Mouse (Mus musculus) limb, embryonic 11.5 days (tissue): ENCODE data around the gene Urad. TPM values are rescaled to one million over a fixed set of nuclear protein-coding genes. Genes with fewer than 3 reads are reported as not detected.

Source experiments
- ATAC-seq: fragments of 200-750 bp; cut with Nextera tagmentation; 2 replicates; pipeline ENCODE4 v1.8.0; 2017; ENCODE audit warnings: low read depth; ENCODE audit not compliant: insufficient number of reproducible peaks, low FRiP score, low TSS enrichment
- DNase-seq: peaks from one replicate; pipeline ENCODE4 v3.0.0-alpha.2; 2015; ENCODE audit warnings: low spot score
- H3K27ac ChIP-seq: fragments of 300-500 bp; sonication (generic); replicated peaks from 2 replicates; pipeline ENCODE4 v1.5.1; 2014; ENCODE audit warnings: low read depth, mild to moderate bottlenecking, low read length
- H3K27me3 ChIP-seq: fragments of 300-500 bp; sonication (generic); 2 replicates; pipeline ENCODE4 v1.6.1; 2014; ENCODE audit warnings: mild to moderate bottlenecking, low read length, mixed read lengths; ENCODE audit not compliant: control insufficient read depth, insufficient read depth
- H3K36me3 ChIP-seq: fragments of 300-500 bp; sonication (generic); 2 replicates; pipeline ENCODE4 v1.6.1; 2014; ENCODE audit warnings: mild to moderate bottlenecking, low read length, moderate library complexity, mixed read lengths; ENCODE audit not compliant: control insufficient read depth, insufficient read depth
- H3K4me1 ChIP-seq: fragments of 300-500 bp; sonication (generic); 2 replicates; pipeline ENCODE4 v1.6.1; 2014; ENCODE audit warnings: low read length, mixed read lengths; ENCODE audit not compliant: control insufficient read depth, insufficient read depth
- H3K4me2 ChIP-seq: fragments of 300-500 bp; sonication (generic); 2 replicates; pipeline ENCODE4 v1.6.1; 2014; ENCODE audit warnings: low read depth, mild to moderate bottlenecking, moderate library complexity; ENCODE audit not compliant: severe bottlenecking
- H3K4me3 ChIP-seq: fragments of 300-500 bp; sonication (generic); 2 replicates; pipeline ENCODE4 v1.5.1; 2014; ENCODE audit warnings: low read depth, low read length
- H3K9ac ChIP-seq: fragments of 300-500 bp; sonication (generic); 2 replicates; pipeline ENCODE4 v1.6.1; 2014; ENCODE audit warnings: mild to moderate bottlenecking, low read length
- H3K9me3 ChIP-seq: fragments of 300-500 bp; sonication (generic); 2 replicates; pipeline ENCODE4 v1.6.1; 2016; ENCODE audit warnings: low read length; ENCODE audit not compliant: control insufficient read depth
- WGBS: fragments of 180-500 bp; shearing (Covaris S2); extraction: QIAGEN DNeasy Blood & Tissue Kit; methylation state at CpG from one replicate; pipeline ENCODE4 v1.1.7; 2014; 5-methylcytosine and 5-hydroxymethylcytosine counted together
- polyA plus RNA-seq: library from polyadenylated mRNA; unstranded; fragments of >200 nt; fragmentation: Nextera tagmentation; extraction: Ambion mirVana; gene quantifications from 2 replicates; pipeline ENCODE4 v1.2.1, GENCODE M21; 2014

The Urad gene
- polyA plus RNA-seq, 1 experiment from 2014 or later, result not detected

DNA sequence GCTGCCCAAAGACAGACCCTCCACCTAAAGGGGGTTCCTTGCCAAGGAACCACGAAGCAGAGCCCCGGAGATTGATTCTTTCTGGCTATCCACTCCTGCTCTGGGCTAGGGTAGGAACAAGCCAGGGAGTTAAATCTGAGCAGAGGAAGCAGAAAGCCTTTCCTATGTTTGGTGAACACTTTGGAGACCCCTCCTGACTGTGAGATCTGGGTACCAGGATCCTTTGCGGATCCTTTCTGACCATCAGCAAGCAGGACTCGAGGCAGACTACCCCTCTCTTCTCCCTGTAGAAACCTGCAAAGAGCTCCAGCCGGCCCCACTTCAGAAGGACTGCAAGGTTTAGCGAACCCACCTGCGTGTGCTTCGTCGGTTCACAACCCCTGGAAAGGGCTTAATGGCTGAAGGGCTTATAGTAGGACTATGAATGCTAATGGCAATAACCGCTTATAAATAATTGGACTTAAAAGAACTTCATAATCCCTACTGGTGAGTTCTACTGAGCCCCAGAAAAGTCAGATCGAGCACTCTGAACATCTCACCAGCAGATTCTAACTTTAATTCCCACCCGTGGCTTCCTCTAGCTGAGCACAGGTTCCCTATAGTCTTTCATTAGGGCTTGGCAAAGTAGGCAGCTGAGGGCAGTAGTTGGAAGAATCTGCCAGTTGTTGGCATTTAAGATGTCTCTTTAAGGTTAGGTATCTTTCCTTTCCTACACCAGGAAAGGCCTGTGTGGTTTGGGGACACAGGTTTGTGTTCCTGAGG is 50.0 kb downstream of the Urad start:
- Histone ChIP-seq H3K36me3 (no peaks in the 10 kb centered on the region), H3K27ac (no peak overlapping the region), H3K27me3 (peaks cover 92% of the 10 kb centered on the region), H3K4me1 (peaks cover 2% of the 10 kb centered on the region; the same call in 1 of the 2 replicates), H3K4me2 (no peak overlapping the region), H3K4me3 (no peak overlapping the region), H3K9me3 (no peaks in the 10 kb centered on the region), H3K9ac (no peak overlapping the region)
- 3% methylated on average over 12 of the region's 12 CpGs for WGBS
- no peak for ATAC-seq
- peak; percentile 49 for DNase-seq

DNA sequence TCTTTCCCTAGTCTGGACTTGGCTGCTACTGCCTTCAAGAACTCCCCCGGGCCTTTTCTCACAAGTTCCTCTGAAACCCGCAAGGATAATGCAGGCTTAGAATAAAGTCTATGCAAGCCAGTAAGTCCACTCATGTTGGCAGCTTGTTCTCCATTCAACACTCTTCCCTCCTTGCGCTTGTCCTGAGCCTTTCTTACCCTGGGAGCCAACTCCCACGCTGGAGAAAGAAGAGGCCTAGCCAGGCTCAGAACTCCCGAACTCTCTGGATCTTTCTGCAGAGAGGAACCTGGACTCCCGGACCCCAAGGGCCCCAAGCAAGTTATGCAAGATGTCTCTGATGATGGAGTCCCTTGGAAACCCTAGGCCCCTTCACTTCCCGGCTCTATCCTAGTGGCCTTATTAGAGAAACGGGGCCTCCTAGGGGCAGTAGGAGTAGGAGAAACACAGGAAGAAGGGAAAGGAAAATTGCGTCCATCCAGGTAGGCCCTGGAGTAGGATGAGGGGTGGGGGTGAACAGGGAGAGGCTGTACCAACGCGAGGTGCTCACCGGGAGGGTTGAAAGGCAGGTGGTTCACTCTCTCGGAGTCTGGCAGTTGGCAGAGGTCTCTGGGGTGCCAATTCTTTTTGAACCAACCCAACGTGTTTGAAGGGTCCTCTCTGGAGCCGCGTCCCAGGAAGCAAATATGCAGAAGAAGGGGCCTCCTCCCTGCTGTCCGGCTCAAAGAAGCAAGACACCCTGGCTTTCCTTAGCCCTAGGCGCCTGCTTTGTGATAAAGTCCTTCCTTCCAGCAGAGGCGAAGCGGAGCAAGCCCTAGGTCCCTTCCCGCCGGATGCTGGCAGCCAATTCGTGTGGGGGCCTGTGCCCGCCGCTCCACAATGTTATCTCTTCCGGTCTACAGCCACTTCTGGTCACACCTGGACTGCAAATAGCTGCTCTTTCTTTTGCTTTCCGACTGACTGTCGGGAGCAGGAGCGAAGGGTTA is 51.3 kb downstream of the Urad start:
- Histone ChIP-seq H3K9me3 (no peaks in the 10 kb centered on the region), H3K4me1 (peaks cover 2% of the 10 kb centered on the region; the same call in 1 of the 2 replicates), H3K9ac (no peak overlapping the region), H3K4me3 (no peak overlapping the region), H3K27ac (no peak overlapping the region), H3K4me2 (no peak overlapping the region), H3K27me3 (peaks cover 91% of the 10 kb centered on the region), H3K36me3 (no peaks in the 10 kb centered on the region)
- DNase-seq, result peak; percentile 53
- ATAC-seq, result no peak
- WGBS, result 1% methylated on average over 29 of the region's 29 CpGs

DNA sequence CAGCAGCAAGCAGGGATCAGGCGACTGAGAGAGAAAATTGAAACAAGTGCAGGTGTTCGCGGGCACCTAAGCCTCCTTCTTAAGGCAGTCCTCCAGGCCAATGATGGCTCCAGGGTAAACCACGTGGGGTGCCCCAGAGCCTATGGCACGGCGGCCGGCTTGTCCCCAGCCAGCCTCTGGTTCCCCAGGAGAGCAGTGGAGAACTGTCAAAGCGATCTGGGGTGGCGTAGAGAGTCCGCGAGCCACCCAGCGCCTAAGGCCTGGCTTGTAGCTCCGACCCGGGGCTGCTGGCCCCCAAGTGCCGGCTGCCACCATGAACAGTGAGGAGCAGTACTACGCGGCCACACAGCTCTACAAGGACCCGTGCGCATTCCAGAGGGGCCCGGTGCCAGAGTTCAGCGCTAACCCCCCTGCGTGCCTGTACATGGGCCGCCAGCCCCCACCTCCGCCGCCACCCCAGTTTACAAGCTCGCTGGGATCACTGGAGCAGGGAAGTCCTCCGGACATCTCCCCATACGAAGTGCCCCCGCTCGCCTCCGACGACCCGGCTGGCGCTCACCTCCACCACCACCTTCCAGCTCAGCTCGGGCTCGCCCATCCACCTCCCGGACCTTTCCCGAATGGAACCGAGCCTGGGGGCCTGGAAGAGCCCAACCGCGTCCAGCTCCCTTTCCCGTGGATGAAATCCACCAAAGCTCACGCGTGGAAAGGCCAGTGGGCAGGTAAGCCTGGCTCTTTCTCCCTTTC is 52.1 kb downstream of the Urad start, which contains the start of gene Pdx1:
Gene Pdx1, plus strand, starts transcription at position 34 of the 747 bp plus-strand sequence.
- peak; percentile 63; the same call in 1 of the 2 replicates for ATAC-seq
- Histone ChIP-seq H3K4me1 (peaks cover 2% of the 10 kb centered on the region; the same call in 1 of the 2 replicates), H3K4me3 (no peak within 1 kb of the TSS), H3K27me3 (peaks cover 87% of the 10 kb centered on the region), H3K36me3 (no peaks in the 10 kb centered on the region), H3K4me2 (no peak within 1 kb of the TSS; the same call in 1 of the 2 replicates), H3K9ac (no peak within 1 kb of the TSS), H3K9me3 (no peaks in the 10 kb centered on the region), H3K27ac (no peak within 1 kb of the TSS)
- DNase-seq, result peak; percentile 64
- WGBS, result under 1% methylated on average over 44 of the region's 44 CpGs

DNA sequence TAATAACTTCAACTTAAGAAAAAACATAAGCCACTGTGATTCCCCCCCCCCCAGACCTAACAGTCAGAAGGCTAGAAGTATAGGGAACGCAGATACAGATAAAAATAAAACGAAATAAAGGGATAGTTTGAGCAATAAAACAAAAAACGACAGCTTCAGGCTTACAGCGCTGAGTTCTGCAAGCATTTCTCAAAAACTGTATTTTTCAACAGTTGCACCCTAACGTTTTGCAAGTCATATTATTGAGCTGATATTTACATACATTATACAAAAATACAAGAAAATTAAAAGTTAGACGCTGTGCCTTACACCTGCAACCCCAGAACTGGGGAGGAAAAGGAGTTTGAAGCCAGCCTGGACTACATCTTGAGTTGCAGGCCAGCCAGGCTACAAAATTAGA is 52.9 kb downstream of the Urad start:
- H3K36me3 ChIP-seq, result no peaks in the 10 kb centered on the region
- H3K9ac ChIP-seq, result no peak overlapping the region

DNA sequence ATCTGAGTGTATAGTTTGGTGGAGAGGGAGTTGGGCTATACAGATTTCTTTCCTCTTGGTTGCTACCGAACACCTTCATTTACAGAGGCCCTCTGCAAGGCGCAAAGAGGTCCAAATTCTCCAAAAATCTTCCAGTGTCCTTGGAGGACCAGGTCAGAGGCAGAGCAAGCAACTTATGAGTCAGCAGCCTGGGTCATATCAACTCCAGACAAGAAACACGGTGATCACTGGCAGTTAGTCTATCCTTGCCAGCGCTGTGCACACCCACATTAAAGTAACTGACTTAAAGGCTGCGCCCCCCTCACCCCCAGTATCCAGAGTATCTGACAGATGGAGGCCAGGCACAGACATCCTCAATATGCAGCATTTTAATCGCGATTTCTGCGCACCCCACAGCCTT is 53.5 kb downstream of the Urad start:
- H3K36me3 ChIP-seq, result no peaks in the 10 kb centered on the region
- peak; percentile 32 for DNase-seq
- H3K9ac ChIP-seq, result no peak overlapping the region
- no peak overlapping the region for H3K4me2 ChIP-seq
- WGBS, result 2% methylated on average over 8 of the region's 8 CpGs
- ATAC-seq, result no peak
- H3K27ac ChIP-seq, result no peak overlapping the region
- H3K4me1 ChIP-seq, result peaks cover 2% of the 10 kb centered on the region; the same call in 1 of the 2 replicates
- no peaks in the 10 kb centered on the region for H3K9me3 ChIP-seq
- H3K27me3 ChIP-seq, result peaks cover 80% of the 10 kb centered on the region
- H3K4me3 ChIP-seq, result no peak overlapping the region

More for the DNA sequence above, 52.9 kb downstream of the Urad start:
- no peaks in the 10 kb centered on the region for H3K9me3 ChIP-seq
- H3K4me3 ChIP-seq, result no peak overlapping the region
- H3K27ac ChIP-seq, result no peak overlapping the region
- H3K27me3 ChIP-seq, result peaks cover 82% of the 10 kb centered on the region
- WGBS, result 6% methylated on average over 6 of the region's 6 CpGs
- no peak overlapping the region for H3K4me2 ChIP-seq
- peaks cover 2% of the 10 kb centered on the region; the same call in 1 of the 2 replicates for H3K4me1 ChIP-seq
- DNase-seq, result peak; percentile 27
- ATAC-seq, result no peak

DNA sequence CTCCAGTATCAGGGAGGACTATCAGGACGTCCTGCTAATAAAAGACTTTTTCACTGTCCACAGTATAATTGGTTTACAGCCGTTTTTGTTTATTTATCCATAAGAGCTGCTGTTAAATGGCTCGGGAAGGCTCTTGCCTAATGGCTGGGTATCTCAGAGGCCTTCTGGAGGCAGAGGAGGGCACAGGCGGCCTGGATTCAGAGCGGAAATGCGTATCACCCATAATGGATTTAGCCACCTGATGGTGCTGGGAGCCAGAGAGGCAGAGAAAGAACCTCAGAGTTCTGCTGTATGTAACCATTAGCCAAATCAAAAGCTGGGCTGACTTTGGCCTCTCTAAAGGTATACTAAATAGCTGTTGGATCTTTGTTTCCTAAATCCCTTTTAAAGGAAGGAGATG is 54.8 kb downstream of the Urad start:
- H3K4me3 ChIP-seq, result no peak overlapping the region
- no peak overlapping the region for H3K9ac ChIP-seq
- H3K27me3 ChIP-seq, result peaks cover 71% of the 10 kb centered on the region
- 4% methylated on average over 6 of the region's 6 CpGs for WGBS
- H3K4me1 ChIP-seq, result peaks cover 2% of the 10 kb centered on the region; the same call in 1 of the 2 replicates
- no peaks in the 10 kb centered on the region for H3K9me3 ChIP-seq
- H3K4me2 ChIP-seq, result no peak overlapping the region
- H3K27ac ChIP-seq, result no peak overlapping the region
- ATAC-seq (no peak), DNase-seq (no peak)
- H3K36me3 ChIP-seq, result no peaks in the 10 kb centered on the region
